Mouse (Mus musculus): ENCODE measurements around the gene Cux2.

Gene Cux2

DNA sequence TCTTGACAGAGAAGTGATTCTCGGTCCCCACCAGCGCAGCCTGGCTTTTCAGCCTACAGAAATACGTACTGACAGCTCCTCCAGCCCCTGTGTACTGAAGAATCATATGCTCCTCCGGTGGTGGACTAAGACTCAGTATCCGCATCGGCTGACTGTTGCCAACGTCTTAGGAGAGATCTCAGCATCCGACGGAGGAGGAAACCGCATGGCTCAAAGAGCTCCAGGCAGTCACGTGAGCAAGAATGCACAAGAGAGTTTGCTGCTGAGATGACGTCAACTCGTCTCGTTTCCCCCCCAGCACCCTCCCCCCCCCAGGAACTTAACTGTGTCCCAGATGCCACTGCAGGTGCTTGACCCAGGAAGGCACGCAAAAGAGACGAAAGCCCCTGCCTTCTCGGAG is 34.8 kb downstream of the Cux2 start:
- DNase-seq, result no peak

DNA sequence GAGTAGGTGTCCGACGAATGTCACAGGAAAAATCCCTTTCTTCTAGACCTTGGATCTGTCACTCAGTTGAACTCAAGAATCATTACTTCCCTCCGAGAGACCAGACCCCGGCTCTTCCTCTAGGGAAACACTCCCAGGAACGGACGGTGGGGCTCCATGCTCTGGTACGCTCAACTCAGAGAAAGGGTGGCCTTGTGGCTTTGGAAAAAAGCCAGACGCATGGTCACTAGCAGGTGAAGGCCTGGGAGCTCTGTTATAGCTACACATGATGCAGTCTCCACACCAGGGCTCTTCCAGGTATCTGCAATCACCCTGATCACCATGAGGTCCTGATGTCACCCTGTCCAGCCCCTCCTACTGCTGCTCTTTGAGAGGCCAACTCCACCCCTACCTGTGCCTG is 35.2 kb downstream of the Cux2 start:
- DNase-seq, result no peak

DNA sequence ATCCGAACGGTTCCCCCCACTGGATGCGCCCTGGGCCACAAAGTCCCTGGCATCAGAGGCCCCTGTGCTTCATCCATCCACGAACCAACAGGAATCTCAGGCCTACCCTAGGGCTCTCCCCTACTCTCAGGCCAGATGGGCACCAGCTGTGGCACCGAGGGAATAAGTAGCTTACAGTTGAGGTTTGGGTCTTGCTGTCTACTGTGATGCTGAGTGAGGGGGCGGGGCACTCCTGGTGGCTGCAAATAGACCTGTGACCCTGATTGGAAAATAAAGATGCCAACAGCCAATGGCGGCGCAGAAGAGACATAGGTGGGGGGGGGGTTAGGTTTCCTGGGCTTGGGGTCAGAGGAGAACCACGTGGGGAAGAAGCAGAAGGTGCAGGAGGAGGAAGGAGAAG is 38.6 kb downstream of the Cux2 start:
- DNase-seq, result no peak

DNA sequence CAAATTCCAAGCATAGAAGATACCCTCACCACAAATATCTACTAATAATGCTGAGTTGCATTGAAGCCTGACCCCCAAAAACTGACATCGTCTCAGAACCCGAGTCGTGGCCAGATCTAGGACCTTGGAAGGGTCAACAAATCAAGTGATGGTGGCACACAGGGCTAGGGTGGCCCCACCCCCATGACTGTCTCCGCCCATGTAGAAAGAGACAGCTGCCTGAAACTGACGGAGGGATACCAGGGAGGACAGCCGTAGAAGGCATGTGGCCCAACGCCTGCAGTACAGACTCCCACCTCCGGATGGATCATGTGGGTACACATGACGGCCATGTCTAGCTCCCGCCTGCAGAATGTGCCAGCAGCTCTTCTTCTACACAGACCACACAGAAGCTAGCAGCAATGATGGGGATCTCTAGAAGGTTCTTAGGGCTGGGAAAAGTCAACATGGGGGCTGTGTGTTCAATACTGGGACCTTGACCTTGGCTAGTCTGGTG is 41.9 kb downstream of the Cux2 start:
- no peak for DNase-seq

DNA sequence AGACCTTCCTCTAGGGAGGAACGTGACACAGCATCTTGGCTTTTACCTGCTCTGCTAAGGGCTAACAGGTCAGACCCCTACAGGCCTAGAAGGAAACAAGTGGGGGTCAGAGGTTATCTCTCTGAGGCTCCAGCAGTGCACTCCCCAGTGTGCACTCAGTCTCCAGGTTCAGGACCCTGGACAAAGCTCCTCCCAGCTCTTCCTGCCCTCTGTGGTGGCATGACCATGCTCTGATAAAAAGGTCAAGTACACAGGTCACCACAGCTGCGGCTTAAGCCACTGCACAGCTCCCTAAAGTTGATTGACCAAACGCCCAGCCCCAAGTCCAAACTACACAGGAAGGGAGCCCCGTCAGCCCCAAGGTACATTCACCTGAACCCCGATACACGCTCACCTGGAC is 46.4 kb downstream of the Cux2 start:
- DNase-seq, result no peak

DNA sequence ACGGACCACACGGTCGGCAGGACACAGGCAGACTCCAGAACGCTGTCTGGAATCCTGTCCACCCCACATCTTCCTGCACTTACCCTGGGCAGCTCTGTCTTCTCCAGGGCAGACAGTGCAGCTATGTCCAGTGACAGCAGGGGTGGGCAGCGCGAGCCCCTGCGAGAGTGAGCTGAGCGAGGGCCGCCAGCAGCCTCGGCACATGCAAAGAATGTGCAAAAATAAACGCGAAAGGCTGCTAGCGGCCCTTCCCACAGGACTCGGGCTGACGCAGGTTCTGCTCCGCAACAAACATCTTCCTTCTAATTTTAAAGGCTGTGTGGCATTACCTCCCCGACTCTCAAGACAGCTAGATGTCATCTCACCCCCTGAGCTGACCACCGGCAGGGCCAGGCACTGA is 47.8 kb downstream of the Cux2 start:
- no peak for DNase-seq

DNA sequence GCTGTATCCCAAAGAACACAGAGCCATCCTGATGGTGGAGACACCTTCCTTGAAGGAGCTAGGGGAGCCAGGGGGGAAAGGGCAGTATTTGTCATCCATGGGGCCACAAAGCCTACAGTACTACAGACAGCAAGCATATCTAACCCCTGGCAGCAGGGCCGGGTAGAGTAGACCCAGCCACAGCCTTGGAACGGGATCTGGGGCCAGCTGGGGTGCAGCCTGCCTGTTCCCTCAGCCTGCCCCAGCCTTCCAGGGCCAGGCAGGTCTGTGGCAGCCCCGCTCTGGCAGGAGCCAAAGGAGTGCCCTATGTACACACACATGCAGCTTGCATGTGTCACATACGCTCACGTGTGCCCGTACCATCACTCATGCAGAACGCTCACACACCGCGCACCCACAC is 48.6 kb downstream of the Cux2 start:
- DNase-seq, result no peak

DNA sequence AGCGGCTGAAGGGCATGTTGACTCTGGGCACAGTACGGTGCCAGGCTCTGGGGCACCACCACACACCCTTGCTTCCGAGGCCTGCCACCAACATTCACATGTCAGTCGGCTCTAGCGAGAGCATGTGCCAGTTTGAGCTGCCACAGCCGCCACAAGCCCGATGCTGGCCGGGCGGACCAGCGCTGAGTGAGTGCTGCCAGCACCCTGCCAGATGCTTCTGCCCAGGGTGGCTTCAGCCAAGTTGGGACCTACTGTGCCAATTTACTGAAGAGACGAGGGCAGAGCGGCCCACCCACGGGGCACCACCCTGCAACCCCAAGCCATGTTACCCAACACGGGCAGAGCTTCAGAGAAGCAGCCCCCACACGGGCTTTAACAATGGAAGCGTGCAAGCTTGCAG is 49.5 kb downstream of the Cux2 start:
- no peak for DNase-seq

DNA sequence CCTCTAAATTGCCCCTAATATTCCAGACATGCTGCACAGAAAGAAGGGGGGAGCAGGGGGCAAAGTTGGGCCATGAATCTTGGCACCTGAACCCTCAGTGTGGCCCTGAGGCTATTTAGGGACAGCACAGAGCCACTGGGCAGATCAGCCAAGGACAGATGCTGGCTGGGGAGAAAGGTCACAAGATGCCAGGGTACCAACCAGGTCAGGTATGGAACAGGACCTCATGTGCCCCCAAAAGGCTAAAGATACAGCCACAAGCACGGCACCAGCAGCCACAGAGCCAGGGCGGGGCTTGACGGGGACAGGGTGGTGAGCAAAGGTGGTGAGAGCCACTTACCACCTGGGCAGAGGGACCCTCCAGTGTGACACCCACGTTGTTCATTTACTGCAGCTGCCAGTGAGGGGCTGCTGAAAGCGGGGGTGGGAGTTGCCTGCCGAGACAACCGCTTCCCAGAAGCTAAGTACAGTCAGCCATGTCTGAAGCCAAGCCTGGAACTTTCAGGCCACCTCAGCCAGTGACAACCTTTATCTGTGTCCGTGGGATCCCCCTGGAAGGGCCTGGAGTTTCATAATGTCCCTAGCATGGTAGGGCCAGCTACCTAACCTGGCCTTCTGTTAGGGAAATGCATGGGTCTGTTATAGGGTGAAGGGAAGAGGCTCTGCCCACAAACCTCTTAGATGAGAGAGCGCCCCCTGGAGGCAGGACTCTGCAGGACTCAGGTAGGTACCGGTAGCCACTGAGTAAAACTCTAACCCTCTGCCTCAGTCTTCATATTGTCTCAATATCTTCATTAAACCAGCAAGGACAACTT is 50.7 kb downstream of the Cux2 start:
- DNase-seq, result peak; percentile 71

DNA sequence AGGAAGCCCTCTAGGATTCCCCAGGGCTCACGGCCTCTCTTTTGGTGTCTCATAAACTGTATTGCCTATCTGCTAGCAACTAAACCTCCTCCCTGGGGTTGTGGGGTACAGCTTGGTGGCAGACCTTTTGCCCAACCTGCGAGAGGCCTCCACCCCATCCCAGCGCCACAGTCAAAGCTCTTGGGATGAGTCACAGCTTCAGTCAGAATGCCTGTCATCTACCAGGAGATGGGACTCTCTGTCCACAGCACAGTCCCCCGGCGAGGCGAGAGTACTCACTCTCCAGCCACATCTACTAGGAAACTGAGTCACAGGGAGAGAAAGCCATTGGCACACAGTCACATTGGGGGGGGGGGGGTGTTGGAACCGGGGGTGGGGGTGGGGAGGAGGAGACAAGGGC is 51.6 kb downstream of the Cux2 start:
- no peak for DNase-seq

DNA sequence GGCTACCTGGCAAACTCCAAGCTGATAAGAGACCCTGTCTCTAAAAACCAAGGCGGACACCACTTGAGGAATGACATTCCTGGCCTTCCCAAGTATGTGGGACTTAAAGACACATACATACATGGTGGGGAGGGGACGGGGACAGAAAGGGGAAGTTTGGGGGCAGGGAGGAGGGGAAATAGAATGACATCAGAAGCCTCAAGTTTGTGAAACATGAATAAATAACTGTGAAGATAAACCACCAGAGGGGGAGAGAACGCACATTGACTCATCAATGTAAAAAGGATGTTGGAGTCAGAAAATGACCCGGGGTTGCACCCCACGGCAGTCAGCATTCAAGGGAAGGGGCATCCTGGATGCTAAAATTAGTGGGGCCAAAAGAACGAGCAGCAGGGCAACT is 53.2 kb downstream of the Cux2 start:
- DNase-seq, result no peak

DNA sequence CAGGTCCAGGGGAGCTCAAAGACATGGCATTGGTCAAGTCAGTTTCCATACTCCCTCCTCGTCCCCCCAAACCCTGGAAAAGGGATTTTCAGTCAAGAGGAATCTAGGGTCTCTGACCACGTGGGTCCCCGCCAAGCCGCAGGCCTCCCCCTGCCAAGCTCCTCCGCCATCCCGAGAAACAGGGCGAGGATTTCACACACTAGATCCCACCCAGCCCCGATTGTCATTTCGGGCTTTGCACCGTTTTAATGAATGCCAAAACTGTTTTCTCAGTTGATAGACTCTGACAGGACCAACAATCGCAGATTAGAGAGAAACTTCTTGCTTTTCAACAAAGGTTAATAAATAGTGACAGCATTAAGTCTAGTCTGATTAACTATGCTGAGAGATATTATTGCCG is 55.1 kb downstream of the Cux2 start:
- DNase-seq, result no peak

DNA sequence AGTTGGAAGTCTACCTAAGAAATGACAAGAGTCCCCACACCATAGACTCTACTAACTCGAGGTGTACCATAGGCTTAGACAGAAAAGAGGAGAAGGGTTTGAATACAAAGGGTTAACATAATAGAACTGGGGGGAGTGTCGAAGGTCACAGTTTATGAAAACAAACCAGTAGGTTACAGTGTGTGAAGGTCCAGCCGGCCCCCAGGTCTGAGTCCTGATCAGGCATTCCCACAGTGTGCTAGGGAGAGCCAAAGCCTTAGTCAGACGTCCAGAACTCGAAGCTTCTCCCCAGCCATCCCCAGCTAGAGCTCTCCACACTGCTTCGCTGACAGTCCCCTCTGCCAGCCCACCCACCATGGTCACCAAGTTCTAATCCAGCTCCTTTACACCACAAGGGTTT is 58.0 kb downstream of the Cux2 start:
- no peak for DNase-seq

DNA sequence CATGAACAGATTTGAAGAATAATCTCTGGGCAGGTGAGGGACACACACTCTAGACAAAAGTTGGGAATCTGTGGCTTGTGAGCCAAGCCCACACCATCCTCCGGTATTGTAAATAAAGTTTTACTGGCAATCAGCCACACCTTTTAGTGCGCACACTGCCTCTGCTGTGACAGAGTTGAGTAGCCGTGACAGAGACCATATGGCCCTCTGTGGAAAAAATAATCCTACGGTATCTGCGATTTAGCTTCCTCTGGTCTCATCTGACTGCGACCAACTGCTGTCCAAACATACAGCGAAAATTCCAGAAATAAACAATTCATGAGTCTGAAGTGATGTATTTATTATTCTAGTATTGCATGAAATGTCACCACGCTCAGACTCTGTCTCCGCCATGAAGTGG is 64.0 kb downstream of the Cux2 start:
- DNase-seq, result no peak

DNA sequence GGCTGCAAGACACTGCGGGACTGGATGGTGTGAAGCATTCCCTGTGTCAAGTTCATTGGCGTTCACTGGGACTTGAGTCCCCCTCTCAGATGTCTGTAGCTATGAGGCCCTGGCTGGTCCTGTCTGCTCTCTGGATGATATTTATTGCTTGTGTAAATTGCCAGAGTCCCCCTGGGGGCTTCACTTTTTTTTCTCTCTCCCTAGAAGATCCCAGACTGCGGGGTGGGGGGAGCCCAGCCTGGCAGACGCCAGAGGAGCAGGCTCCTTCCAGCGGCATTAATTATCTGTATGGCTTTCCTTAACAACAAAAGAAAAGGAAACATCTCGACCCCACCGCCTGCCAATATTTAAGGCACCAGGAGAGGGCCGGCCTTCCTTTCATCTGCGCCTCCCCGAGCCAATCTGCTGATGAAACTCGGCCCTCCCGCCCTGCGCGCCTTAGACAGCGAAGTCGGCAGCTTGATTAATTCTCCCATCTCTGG is 68.2 kb downstream of the Cux2 start:
- no peak for DNase-seq

DNA sequence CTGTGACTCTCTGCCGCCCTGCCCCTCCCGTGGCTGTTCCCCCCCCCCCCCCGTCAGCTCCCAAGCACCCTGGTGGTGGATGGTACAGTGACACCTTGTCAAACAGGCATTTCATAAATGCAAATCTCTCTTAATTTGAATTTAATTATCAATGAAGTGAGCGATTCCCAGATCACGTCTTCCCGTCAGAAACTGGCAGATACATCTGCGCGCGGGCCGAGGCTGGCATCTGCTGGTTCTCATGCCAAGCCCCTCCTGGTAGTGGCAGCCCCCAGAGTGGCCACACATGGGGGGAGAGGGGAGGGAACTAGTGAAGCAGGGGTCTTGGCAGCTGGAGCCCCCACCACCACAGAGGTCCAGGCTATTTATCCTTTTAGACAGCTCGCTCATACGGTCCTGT is 73.6 kb downstream of the Cux2 start:
- DNase-seq, result no peak

DNA sequence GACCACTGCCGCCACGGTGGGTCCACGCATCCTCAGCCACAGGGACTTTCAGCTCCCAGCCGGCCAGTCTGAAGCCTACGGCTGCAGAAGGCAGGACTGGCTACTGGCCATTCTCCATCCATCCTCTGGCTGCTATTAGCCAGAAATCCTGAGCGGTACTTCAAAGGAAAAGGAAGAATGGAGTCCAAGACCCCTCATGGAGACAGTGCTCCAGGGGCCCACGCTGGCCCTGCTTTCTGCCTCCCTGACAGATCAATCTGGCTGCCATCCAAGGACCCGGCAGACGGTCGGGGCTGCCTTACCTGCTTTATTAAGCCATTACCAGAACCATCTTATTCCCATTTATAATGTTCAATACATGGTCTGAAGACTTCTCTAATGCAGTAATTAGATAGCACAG is 76.4 kb downstream of the Cux2 start:
- no peak for DNase-seq

DNA sequence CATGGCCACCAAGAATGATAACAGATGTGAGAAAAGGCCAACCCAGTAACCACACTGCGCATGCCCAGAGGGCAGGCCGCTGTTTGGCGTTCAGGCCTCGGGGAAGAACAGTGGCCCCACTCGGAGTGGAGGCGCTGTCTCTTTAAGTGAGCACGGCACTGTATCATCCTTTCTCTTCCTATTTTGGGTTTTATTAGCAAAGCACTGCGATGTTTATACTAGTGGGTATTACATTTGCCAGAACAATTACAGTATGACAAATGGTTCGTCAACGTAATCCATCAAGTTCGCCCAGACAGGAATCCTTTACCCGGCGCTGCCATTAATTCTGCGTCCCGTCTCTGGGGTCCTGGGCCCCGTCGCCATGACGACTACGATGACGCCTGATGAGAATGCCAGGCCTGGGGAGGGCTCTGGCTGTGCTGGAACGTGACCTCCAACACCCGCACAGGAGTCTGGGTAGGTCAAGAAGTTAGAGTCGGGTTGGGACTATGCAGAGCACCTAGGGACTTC is 77.2 kb downstream of the Cux2 start:
- no peak for DNase-seq

DNA sequence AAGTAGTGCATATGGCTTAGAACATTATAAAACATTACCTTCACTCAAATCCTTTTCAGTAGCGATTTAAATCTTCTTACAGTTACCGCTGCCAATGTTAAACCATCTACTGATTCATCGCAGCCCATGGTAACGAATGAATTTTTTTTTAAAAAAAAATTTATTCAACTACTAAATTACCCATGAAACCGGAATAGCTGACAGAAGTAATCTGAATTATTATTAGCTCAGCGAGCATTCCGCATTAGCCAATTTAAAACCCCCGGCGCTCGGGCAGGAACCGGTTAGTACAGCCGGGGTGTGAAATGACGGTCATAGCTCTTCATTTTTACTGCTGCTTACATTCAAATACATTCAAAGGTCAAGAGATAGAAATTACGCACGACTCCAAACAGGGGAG is 80.9 kb downstream of the Cux2 start:
- DNase-seq, result no peak

DNA sequence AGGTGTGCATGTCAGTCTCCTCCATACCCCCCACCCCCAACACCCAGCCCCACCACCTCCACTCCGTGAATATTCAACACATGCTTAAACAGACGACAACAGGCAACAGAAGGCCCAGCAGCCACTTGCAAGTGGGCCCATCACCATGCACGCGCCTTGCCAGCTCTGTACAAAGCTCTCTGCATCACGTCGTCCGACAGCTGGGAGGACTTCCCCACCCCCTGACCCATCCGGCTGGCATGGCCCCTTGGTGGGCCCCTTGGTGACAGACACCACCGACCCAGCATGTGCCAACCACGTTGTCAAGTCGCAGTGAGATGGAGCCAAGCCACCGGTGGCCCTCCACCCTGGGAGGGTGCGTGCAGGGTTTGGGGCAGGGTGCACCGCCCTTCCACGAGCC is 81.5 kb downstream of the Cux2 start:
- DNase-seq, result no peak

DNA sequence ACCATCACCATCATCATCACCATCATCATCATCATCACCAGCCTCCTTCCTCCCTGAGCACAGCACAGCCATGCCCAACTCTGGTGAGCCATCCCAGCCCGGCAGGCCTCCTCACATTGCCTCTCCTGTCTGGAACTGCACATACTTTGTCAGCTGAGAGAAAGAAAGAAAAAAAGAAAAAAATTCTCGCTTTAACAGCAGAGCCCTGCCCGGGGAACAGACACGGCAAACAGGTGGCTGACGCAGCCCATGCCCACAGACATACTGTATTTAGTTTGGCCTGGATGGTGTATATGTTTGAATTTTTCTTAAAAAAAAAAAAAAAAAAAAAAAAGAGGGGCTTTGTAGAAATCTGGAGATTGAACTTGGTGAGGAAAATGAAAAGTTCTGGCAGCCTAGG is 82.4 kb downstream of the Cux2 start:
- no peak for DNase-seq

DNA sequence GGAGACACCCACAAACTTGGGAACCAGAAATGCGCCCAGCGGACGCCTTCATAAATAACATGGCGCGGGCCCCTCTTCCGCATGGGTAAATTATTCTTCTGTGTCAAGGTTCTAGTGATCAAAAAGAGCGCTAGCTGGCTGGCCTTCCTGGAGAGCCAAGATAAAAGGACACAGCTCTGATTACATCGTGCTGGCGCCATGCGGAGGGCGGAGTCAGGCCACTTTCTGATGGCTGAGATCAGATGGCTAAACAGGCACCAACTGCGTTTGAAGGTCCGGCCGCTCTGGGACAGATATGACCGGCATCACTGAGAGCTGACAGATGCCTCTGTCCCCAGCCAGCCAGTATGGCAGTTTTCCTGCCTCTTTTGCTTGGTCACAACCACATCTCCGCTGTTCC is 83.0 kb downstream of the Cux2 start:
- DNase-seq, result no peak

DNA sequence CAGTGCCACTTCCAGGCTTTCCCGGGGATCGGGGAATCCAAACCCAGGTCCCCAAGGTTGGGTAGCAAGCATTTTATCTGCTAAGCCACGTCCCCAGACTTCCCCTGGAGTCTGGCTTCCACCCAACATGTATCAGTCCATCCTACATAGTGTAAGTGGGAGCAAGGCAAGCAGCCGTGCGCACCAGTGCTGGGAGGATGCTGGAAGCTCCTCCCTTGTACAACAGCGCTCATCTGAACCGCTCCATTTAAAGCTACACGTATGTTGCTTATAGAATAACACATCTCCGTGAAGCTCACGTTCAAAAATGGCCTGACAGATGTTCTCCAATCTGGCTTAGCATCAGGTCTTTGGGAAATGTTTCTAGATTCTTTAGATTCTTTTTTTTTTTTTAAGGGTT is 86.9 kb downstream of the Cux2 start:
- DNase-seq, result no peak

DNA sequence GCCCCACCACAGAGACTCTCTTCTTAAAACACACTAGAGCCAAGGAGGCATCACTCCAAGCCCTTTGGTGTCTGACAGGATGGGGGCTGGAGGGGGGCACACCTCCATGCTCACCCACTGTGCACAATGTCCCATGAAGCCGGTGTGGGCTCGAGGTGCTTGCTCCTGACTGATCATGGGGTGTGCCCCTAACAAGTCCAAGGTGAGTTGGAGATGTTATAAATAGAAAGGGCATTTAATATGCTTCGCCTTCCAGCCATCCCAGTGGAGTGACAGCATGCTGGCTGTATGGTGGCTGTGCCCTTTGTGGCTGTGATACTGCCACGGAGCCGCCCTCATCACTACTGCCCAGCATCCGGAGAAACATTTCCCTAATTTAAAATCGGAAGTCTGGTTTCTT is 87.5 kb downstream of the Cux2 start:
- DNase-seq, result no peak

DNA sequence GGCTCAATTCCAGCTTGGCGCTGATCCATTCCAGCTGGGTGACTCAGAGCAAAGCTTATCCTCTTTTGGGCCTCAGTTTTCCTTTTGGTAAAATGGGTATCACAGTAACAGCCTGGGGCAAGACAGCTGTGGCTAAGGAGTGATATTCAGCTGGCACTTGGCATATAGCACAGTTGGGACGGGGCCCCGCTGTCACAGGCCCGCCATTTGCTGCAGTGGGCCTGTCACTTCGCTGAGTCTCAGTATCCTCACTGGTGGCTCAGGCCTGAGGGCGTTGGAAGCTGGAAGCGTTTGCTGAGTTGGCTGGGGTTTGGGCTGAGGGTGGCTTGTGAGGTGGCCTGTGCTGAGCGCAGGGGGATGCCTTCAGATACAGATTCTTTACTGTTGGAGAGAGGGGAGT is 88.6 kb downstream of the Cux2 start:
- DNase-seq, result no peak
